Mouse (Mus musculus): ENCODE results near the gene Sowahb. TPM values are rescaled to one million over a fixed set of nuclear protein-coding genes. Genes with fewer than 3 reads are reported as not detected.
"Not testable (repeated sequence)": the region's sequence is repeated elsewhere in the genome, so short reads cannot be mapped to it uniquely, and the experiment has no call there.

The Sowahb gene
- polyA plus RNA-seq, 1 experiment from 2014 or later: 1.3 TPM

- Histone ChIP-seq H3K4me1 (ENCODE audit: insufficient read depth, low read depth, low read length) (0 out of 2 replicates have a peak, but pooled peaks cover 2% of the 10 kb centered on the region), H3K9ac (replicated peaks; ENCODE audit: low read depth) (no peak overlapping the region), H3K4me3 (ENCODE audit: low read depth, low read length) (no peak overlapping the region), H3K9me3 (ENCODE audit: low read length) (no peaks in the 10 kb centered on the region), H3K36me3 (ENCODE audit: insufficient read depth, low read length) (no peaks in the 10 kb centered on the region), H3K27ac (ENCODE audit: low read length) (peak overlapping the region; percentile 16; the same call in 1 of the 2 replicates), H3K4me2 (replicated peaks; ENCODE audit: low read depth, low read length) (0 out of 2 replicates have a peak overlapping the region, but pooled peaks have one; percentile 5), H3K27me3 (replicated peaks; ENCODE audit: insufficient read depth, low read length) (no peaks in the 10 kb centered on the region)
- no peak for TF ChIP-seq EP300 (IDR thresholded peaks at IDR 0.05)
- no peak for TF ChIP-seq CTCF (IDR thresholded peaks at IDR 0.05)
- 36% methylated on average over 4 of the region's 4 CpGs for WGBS
- DNase-seq (ENCODE audit: low spot score): peak; percentile 46
- peak; percentile 61 for ATAC-seq
Observed at GRCm38 (mm10) chr5:93026437-93027119, 18.2 kb downstream of the Sowahb start.

GRCm38 (mm10) chr5:93024754-93025280, 20.0 kb downstream of the Sowahb start:
- no peak overlapping the region for H3K27ac ChIP-seq (ENCODE audit: low read length)
- no peak for DNase-seq (ENCODE audit: low spot score)
- no peak overlapping the region for H3K4me3 ChIP-seq (ENCODE audit: low read depth, low read length)
- no peak for ATAC-seq
- H3K4me1 ChIP-seq (ENCODE audit: insufficient read depth, low read depth, low read length): no peaks in the 10 kb centered on the region
- WGBS: 25% methylated on average over 7 of the region's 7 CpGs
- no peak overlapping the region for H3K4me2 ChIP-seq (replicated peaks; ENCODE audit: low read depth, low read length)
- no peak overlapping the region for H3K9ac ChIP-seq (replicated peaks; ENCODE audit: low read depth)
- H3K27me3 ChIP-seq (replicated peaks; ENCODE audit: insufficient read depth, low read length): no peaks in the 10 kb centered on the region
- H3K9me3 ChIP-seq (ENCODE audit: low read length): no peaks in the 10 kb centered on the region
- TF ChIP-seq CTCF (IDR thresholded peaks at IDR 0.05) (no peak), EP300 (IDR thresholded peaks at IDR 0.05) (no peak)
- H3K36me3 ChIP-seq (ENCODE audit: insufficient read depth, low read length): no peaks in the 10 kb centered on the region

GRCm38 (mm10) chr5:93022126-93022797, 22.6 kb downstream of the Sowahb start:
- H3K9me3 ChIP-seq (ENCODE audit: low read length): no peaks in the 10 kb centered on the region
- H3K9ac ChIP-seq (replicated peaks; ENCODE audit: low read depth): no peak overlapping the region
- H3K4me2 ChIP-seq (replicated peaks; ENCODE audit: low read depth, low read length): no peak overlapping the region
- no peaks in the 10 kb centered on the region; the same call in 1 of the 2 replicates for H3K4me1 ChIP-seq (ENCODE audit: insufficient read depth, low read depth, low read length)
- no peaks in the 10 kb centered on the region for H3K36me3 ChIP-seq (ENCODE audit: insufficient read depth, low read length)
- H3K27ac ChIP-seq (ENCODE audit: low read length): no peak overlapping the region
- no peak overlapping the region for H3K4me3 ChIP-seq (ENCODE audit: low read depth, low read length)
- no peaks in the 10 kb centered on the region for H3K27me3 ChIP-seq (replicated peaks; ENCODE audit: insufficient read depth, low read length)
- ATAC-seq (no peak), DNase-seq (ENCODE audit: low spot score) (no peak)
- no peak for TF ChIP-seq EP300 (IDR thresholded peaks at IDR 0.05)
- no peak for TF ChIP-seq CTCF (IDR thresholded peaks at IDR 0.05)
- 58% methylated on average over 7 of the region's 7 CpGs for WGBS

- peak; percentile 80 for ATAC-seq
- H3K27ac ChIP-seq (ENCODE audit: low read length): no peak overlapping the region
- 63% methylated on average over 6 of the region's 6 CpGs for WGBS
Observed at GRCm38 (mm10) chr5:93020024-93020666, 24.7 kb downstream of the Sowahb start.

GRCm38 (mm10) chr5:93019207-93019606, 25.6 kb downstream of the Sowahb start:
- not testable (repeated sequence) for H3K4me1 ChIP-seq (ENCODE audit: insufficient read depth, low read depth, low read length); H3K4me3 ChIP-seq (ENCODE audit: low read depth, low read length); H3K27ac ChIP-seq (ENCODE audit: low read length); H3K4me2 ChIP-seq (replicated peaks; ENCODE audit: low read depth, low read length); H3K9me3 ChIP-seq (ENCODE audit: low read length); H3K36me3 ChIP-seq (ENCODE audit: insufficient read depth, low read length); ATAC-seq; H3K27me3 ChIP-seq (replicated peaks; ENCODE audit: insufficient read depth, low read length); DNase-seq (ENCODE audit: low spot score); H3K9ac ChIP-seq (replicated peaks; ENCODE audit: low read depth)
- 96% methylated on average over 10 of the region's 10 CpGs for WGBS

More at GRCm38 (mm10) chr5:93020024-93020666, 24.7 kb downstream of the Sowahb start:
- Histone ChIP-seq H3K36me3 (ENCODE audit: insufficient read depth, low read length) (no peaks in the 10 kb centered on the region), H3K27me3 (replicated peaks; ENCODE audit: insufficient read depth, low read length) (no peaks in the 10 kb centered on the region), H3K4me2 (replicated peaks; ENCODE audit: low read depth, low read length) (no peak overlapping the region), H3K4me3 (ENCODE audit: low read depth, low read length) (no peak overlapping the region), H3K4me1 (ENCODE audit: insufficient read depth, low read depth, low read length) (no peaks in the 10 kb centered on the region; the same call in 1 of the 2 replicates), H3K9me3 (ENCODE audit: low read length) (no peaks in the 10 kb centered on the region), H3K9ac (replicated peaks; ENCODE audit: low read depth) (no peak overlapping the region)
- DNase-seq (ENCODE audit: low spot score): peak; percentile 46
- TF ChIP-seq EP300 (IDR thresholded peaks at IDR 0.05) (peak; percentile 54; the same call in 1 of the 2 replicates), CTCF (IDR thresholded peaks at IDR 0.05) (no peak)

- Histone ChIP-seq H3K9me3 (ENCODE audit: low read length) (no peaks in the 10 kb centered on the region), H3K36me3 (ENCODE audit: insufficient read depth, low read length) (no peaks in the 10 kb centered on the region), H3K4me1 (ENCODE audit: insufficient read depth, low read depth, low read length) (no peaks in the 10 kb centered on the region; the same call in 1 of the 2 replicates), H3K4me3 (ENCODE audit: low read depth, low read length) (no peak overlapping the region), H3K9ac (replicated peaks; ENCODE audit: low read depth) (no peak overlapping the region), H3K27me3 (replicated peaks; ENCODE audit: insufficient read depth, low read length) (no peaks in the 10 kb centered on the region), H3K4me2 (replicated peaks; ENCODE audit: low read depth, low read length) (no peak overlapping the region), H3K27ac (ENCODE audit: low read length) (no peak overlapping the region)
- DNase-seq (ENCODE audit: low spot score) (peak; percentile 44), ATAC-seq (no peak)
- TF ChIP-seq EP300 (IDR thresholded peaks at IDR 0.05) (no peak), CTCF (IDR thresholded peaks at IDR 0.05) (peak; percentile 39)
- WGBS: 30% methylated on average over 3 of the region's 3 CpGs
Observed at GRCm38 (mm10) chr5:93017678-93018077, 27.1 kb downstream of the Sowahb start.

Data from lung, postnatal 0 days (tissue).